Comparison of ENCODE assay signal across 10 mouse cellular contexts in genomic region chr3:20334681-20335080, GRCm38 (mm10). TPM values are rescaled to one million over a fixed set of nuclear protein-coding genes. Genes with fewer than 3 reads are reported as not detected.
DNase-seq lines count a peak whose midpoint lies in the region; ATAC-seq lines count a peak whose summit lies in the region.
"Had no signal": no experiment of that assay in that cellular context is flagged by ENCODE, and none has a peak within 500 bp of the region (broad histone marks: within the 10 kb centered on the region; RNA-seq: fewer than 3 reads in every experiment).

No protein-coding gene starts in this region.

- H3K9ac ChIP-seq in liver, embryonic 12.5 days = no peak overlapping the region
- H3K9ac ChIP-seq: hindbrain, embryonic 13.5 days; liver, embryonic 15.5 days had no signal

- no peaks in the 10 kb centered on the region for H3K4me1 ChIP-seq in liver, embryonic 12.5 days
- H3K4me1 ChIP-seq in midbrain, embryonic 10.5 days = no peaks in the 10 kb centered on the region
- H3K4me1 ChIP-seq: hindbrain, embryonic 13.5 days; liver, embryonic 15.5 days had no signal

- no peak overlapping the region for H3K4me2 ChIP-seq in liver, embryonic 12.5 days
- H3K4me2 ChIP-seq: hindbrain, embryonic 13.5 days; liver, embryonic 15.5 days had no signal

- no peak overlapping the region for H3K4me3 ChIP-seq in liver, embryonic 12.5 days
- no peak overlapping the region for H3K4me3 ChIP-seq in midbrain, embryonic 10.5 days
- H3K4me3 ChIP-seq: hindbrain, embryonic 13.5 days; liver, embryonic 15.5 days had no signal

- no peaks in the 10 kb centered on the region for H3K27me3 ChIP-seq in liver, embryonic 12.5 days (replicated peaks)
- H3K27me3 ChIP-seq in midbrain, embryonic 10.5 days (ENCODE audit: low read depth, poor library complexity, severe bottlenecking) = no peaks in the 10 kb centered on the region
- H3K27me3 ChIP-seq: hindbrain, embryonic 13.5 days; liver, embryonic 15.5 days had no signal

- ATAC-seq in liver, embryonic 12.5 days = no peak

- no peaks in the 10 kb centered on the region for H3K36me3 ChIP-seq in liver, embryonic 12.5 days
- no peaks in the 10 kb centered on the region for H3K36me3 ChIP-seq in midbrain, embryonic 10.5 days
- H3K36me3 ChIP-seq: hindbrain, embryonic 13.5 days; liver, embryonic 15.5 days had no signal

- H3K9me3 ChIP-seq in liver, embryonic 12.5 days (replicated peaks) = no peaks in the 10 kb centered on the region
- no peaks in the 10 kb centered on the region for H3K9me3 ChIP-seq in midbrain, embryonic 10.5 days (replicated peaks)
- H3K9me3 ChIP-seq: hindbrain, embryonic 13.5 days; liver, embryonic 15.5 days had no signal

- WGBS in liver, embryonic 12.5 days (ENCODE audit: insufficient replicate concordance) = 46% methylated on average over 5 of the region's 5 CpGs
- 63% methylated on average over 5 of the region's 5 CpGs for WGBS in midbrain, embryonic 10.5 days

- DNase-seq in liver (peak; percentile 6), NIH3T3 (ENCODE audit: low read depth) (peak; percentile 11)
- DNase-seq in c-Kit-positive CD71-negative TER-119-negative erythroid progenitor cells, embryonic 14.5 days (ENCODE audit: low read depth) = peak; percentile 5
- peak; percentile 1 for DNase-seq in mesoderm, embryonic 11.5 days (ENCODE audit: low read depth, low spot score)
- no peak for DNase-seq in midbrain, embryonic 10.5 days (ENCODE audit: low spot score)
- no peak for DNase-seq in right cerebral cortex, postnatal 25 days
- DNase-seq in left cerebral cortex, adult 9 months (ENCODE audit: low spot score in 2 of 2) = no peak

- no peak overlapping the region for H3K27ac ChIP-seq in liver, embryonic 12.5 days
- no peak overlapping the region for H3K27ac ChIP-seq in midbrain, embryonic 10.5 days (replicated peaks)
- H3K27ac ChIP-seq: hindbrain, embryonic 13.5 days; liver, embryonic 15.5 days had no signal

RNA-seq across cellular contexts. Expression of gene Agtr1b, which starts 32.3 kb away (rescaled TPM):
- polyA plus RNA-seq in liver, embryonic 12.5 days (2016; fragmentation: Nextera tagmentation; extraction: Ambion mirVana) = not detected in 2 replicates
- polyA plus RNA-seq in midbrain, embryonic 10.5 days (2016; fragmentation: Nextera tagmentation; extraction: Ambion mirVana) = 0.19 TPM in 1 of 2 replicates, not detected in the other
- polyA plus RNA-seq: liver, embryonic 15.5 days had no signal

RNA-seq across cellular contexts. Expression of gene Cpb1, which starts 59.1 kb away (rescaled TPM):
- 0.06 TPM in 1 of 2 replicates, not detected in the other for polyA plus RNA-seq in liver, embryonic 12.5 days (2016; fragmentation: Nextera tagmentation; extraction: Ambion mirVana)
- 0.06 and 0.07 TPM in 2 replicates for polyA plus RNA-seq in midbrain, embryonic 10.5 days (2016; fragmentation: Nextera tagmentation; extraction: Ambion mirVana)

Comparison
In these comparisons a context has a peak if more than half of its experiments do, and no peak if none do; other contexts are left out.
1. DNase-seq: peak in liver (single experiment), NIH3T3 (single experiment), c-Kit-positive CD71-negative TER-119-negative erythroid progenitor cells, embryonic 14.5 days (single experiment) and mesoderm, embryonic 11.5 days (single experiment); none in midbrain, embryonic 10.5 days (single experiment), right cerebral cortex, postnatal 25 days (single experiment) and left cerebral cortex, adult 9 months (0 of 2).